ENCODE assay signal across 9 mouse cellular contexts in genomic region chr19:26846017-26846285, GRCm38 (mm10). TPM values are rescaled to one million over a fixed set of nuclear protein-coding genes. Genes with fewer than 3 reads are reported as not detected.
DNase-seq lines count a peak whose midpoint lies in the region; ATAC-seq and TF ChIP-seq lines count a peak whose summit lies in the region.
"Had no signal": no experiment of that assay in that cellular context is flagged by ENCODE, and none has a peak within 500 bp of the region (broad histone marks: within the 10 kb centered on the region; RNA-seq: fewer than 3 reads in every experiment).

No protein-coding gene starts in this region.

- no peaks in the 10 kb centered on the region for H3K36me3 ChIP-seq in forebrain, embryonic 10.5 days (replicated peaks)
- H3K36me3 ChIP-seq in limb, embryonic 11.5 days (ENCODE audit: control insufficient read depth, insufficient read depth, low read length), result no peaks in the 10 kb centered on the region
- H3K36me3 ChIP-seq in neural tube, embryonic 13.5 days, result no peaks in the 10 kb centered on the region

- peak overlapping the region; percentile 46 for H3K4me2 ChIP-seq in limb, embryonic 11.5 days (ENCODE audit: low read depth, severe bottlenecking)
- H3K4me2 ChIP-seq in neural tube, embryonic 13.5 days, result peak overlapping the region; percentile 62

- H3K27me3 ChIP-seq in forebrain, embryonic 10.5 days (ENCODE audit: poor library complexity, severe bottlenecking), result no peaks in the 10 kb centered on the region
- H3K27me3 ChIP-seq in limb, embryonic 11.5 days (ENCODE audit: control insufficient read depth, insufficient read depth, low read length), result no peaks in the 10 kb centered on the region
- H3K27me3 ChIP-seq in neural tube, embryonic 13.5 days, result no peaks in the 10 kb centered on the region

- ATAC-seq in limb, embryonic 11.5 days (ENCODE audit: insufficient number of reproducible peaks, low FRiP score, low TSS enrichment, low read depth), result peak; percentile 27; the same call in 1 of the 2 replicates
- ATAC-seq in neural tube, embryonic 13.5 days (ENCODE audit: low read depth), result peak; percentile 11
- ATAC-seq in inflammation-experienced regulatory T-cells, adult 6 months, result no peak

- H3K27ac ChIP-seq in left cerebral cortex, adult 2 months, result peak overlapping the region; percentile 59
- H3K27ac ChIP-seq in forebrain, embryonic 10.5 days, result peak overlapping the region; percentile 95
- no peak overlapping the region; the same call in 1 of the 2 replicates for H3K27ac ChIP-seq in limb, embryonic 11.5 days (replicated peaks; ENCODE audit: low read depth, low read length)
- H3K27ac ChIP-seq in neural tube, embryonic 13.5 days (replicated peaks), result peak overlapping the region; percentile 98

- H3K9ac ChIP-seq in limb, embryonic 11.5 days (ENCODE audit: low read length), result peak overlapping the region; percentile 81
- peak overlapping the region; percentile 77 for H3K9ac ChIP-seq in neural tube, embryonic 13.5 days

- TF ChIP-seq CTCF in left cerebral cortex, adult 2 months (IDR thresholded peaks at IDR 0.05), result no peak

- 0 out of 2 replicates have a peak, but pooled peaks cover 4% of the 10 kb centered on the region for H3K9me3 ChIP-seq in forebrain, embryonic 10.5 days
- H3K9me3 ChIP-seq in limb, embryonic 11.5 days (ENCODE audit: control insufficient read depth, low read length), result no peaks in the 10 kb centered on the region
- H3K9me3 ChIP-seq in neural tube, embryonic 13.5 days, result 0 out of 2 replicates have a peak, but pooled peaks cover 4% of the 10 kb centered on the region

- no peak for DNase-seq in left cerebral cortex, adult 2 months (ENCODE audit: extremely low spot score in 1 of 2, low spot score in 2 of 2)
- no peak for DNase-seq in left cerebral cortex, postnatal 14 days (ENCODE audit: low spot score in 2 of 2)
- DNase-seq in forebrain, embryonic 10.5 days (ENCODE audit: extremely low spot score, low spot score), result no peak
- DNase-seq in limb, embryonic 11.5 days (ENCODE audit: low spot score), result no peak
- DNase-seq in retina, postnatal 1 day, result no peak
- no peak for DNase-seq in right cerebral cortex, postnatal 4 days

- H3K4me1 ChIP-seq in forebrain, embryonic 10.5 days, result peaks cover 35% of the 10 kb centered on the region
- no peaks in the 10 kb centered on the region for H3K4me1 ChIP-seq in limb, embryonic 11.5 days (ENCODE audit: control insufficient read depth, insufficient read depth, low read length)
- peaks cover 28% of the 10 kb centered on the region for H3K4me1 ChIP-seq in neural tube, embryonic 13.5 days (replicated peaks)

- intact Hi-C loops in left cerebral cortex, adult 2 months (cut with DNase I), result loop anchor here (10.0 kb wide), 1 partner anchor 579 kb away; the partner anchor contains the start of gene Pum3
- intact Hi-C loops in left cerebral cortex, postnatal 14 days (cut with DNase I), result loop anchor here (5.0 kb wide), 1 partner anchor 99 kb away; no protein-coding TSS in a partner anchor

- whole genome bisulfite sequencing in forebrain, embryonic 10.5 days, result 3% methylated on average over 1 of the region's 1 CpGs
- WGBS in limb, embryonic 11.5 days, result 3% methylated on average over 1 of the region's 1 CpGs
- 3% methylated on average over 1 of the region's 1 CpGs for WGBS in neural tube, embryonic 13.5 days

- H3K4me3 ChIP-seq in left cerebral cortex, adult 2 months, result peak overlapping the region; percentile 68
- H3K4me3 ChIP-seq in forebrain, embryonic 10.5 days, result peak overlapping the region; percentile 56
- H3K4me3 ChIP-seq in limb, embryonic 11.5 days (ENCODE audit: low read depth, low read length), result peak overlapping the region; percentile 40
- peak overlapping the region; percentile 49 for H3K4me3 ChIP-seq in neural tube, embryonic 13.5 days

RNA-seq across cellular contexts. Expression of gene Gm815, which starts 39.7 kb away (rescaled TPM):
- total RNA-seq in left cerebral cortex, adult 2 months (2021), result not detected
- total RNA-seq in left cerebral cortex, postnatal 14 days (2021), result not detected
- not detected in 2 replicates for polyA plus RNA-seq in forebrain, embryonic 10.5 days (2016; fragmentation: Nextera tagmentation; extraction: Ambion mirVana)
- polyA plus RNA-seq in limb, embryonic 11.5 days (2014; fragmentation: Nextera tagmentation; extraction: Ambion mirVana), result not detected in 2 replicates
- not detected in 2 replicates for polyA plus RNA-seq in neural tube, embryonic 13.5 days (2015; fragmentation: Nextera tagmentation; extraction: Ambion mirVana)
- not detected for polyA plus RNA-seq in inflammation-experienced regulatory T-cells, adult 6 months (2017; shearing (Covaris generic))
- polyA plus RNA-seq: urinary bladder, adult 2 months had no signal
